Mouse (Mus musculus): ENCODE data around the gene Gm11114. TPM values are rescaled to one million over a fixed set of nuclear protein-coding genes. Genes with fewer than 3 reads are reported as not detected.
A peak's percentile ranks its signal among the peaks of the same experiment; 100 is the strongest.

The Gm11114 gene
- total and polyA plus RNA-seq, 3 experiments = not detected

DNA sequence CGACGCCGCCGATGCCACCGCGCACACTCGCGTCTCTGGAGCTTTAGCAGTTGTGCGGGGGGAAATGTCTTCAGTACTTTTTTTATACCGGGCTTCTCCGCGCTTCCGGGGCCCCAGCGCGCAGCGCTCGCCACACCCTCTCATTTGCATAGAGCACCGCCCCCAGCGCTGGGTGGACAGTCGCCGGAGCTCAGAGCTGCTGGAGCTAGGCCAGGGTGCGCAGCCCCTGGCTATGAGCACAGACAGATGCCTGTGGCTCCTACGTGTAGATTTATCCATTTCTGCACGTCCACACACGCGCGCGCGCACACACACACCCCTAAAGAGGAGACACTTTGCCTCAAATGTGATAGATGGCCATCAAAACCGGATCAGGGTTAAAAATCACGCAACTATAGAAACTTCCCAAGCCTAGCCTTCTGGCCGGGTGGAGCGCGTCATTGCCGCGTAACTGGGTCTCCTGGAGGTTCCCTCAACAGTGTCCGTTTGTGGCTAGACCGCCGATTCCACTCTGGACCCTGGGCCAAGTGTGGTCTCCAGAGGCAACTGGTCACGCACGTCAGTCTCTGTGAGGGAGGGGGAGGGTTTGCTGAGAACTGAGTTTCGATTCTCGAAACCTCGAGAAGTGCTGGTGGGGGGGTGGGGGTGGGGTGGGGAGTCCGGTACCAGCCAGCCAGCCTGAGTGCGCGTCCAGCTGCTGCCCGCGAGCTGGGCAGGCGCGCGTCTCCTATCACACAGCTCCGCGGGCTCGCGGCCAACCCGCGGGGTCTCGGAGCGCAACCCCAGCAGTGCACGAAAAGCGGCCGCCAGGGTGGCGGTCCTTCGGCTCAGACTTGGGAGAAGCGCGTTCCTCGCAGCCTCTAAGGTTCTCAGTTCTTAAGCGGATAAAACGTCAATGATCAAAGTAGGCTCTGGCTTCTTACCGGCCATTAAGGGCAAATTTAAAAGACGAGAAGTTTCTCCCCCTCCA is 15.0 kb downstream of the Gm11114 start, which contains the start of gene Tent5a:
TSS of gene Tent5a (minus strand) at position 107 of the 970 bp plus-strand sequence.
- Histone ChIP-seq H3K36me3 (ENCODE audit: control insufficient read depth, insufficient read depth, low read length) (peaks cover 6% of the 10 kb centered on the region), H3K79me2 (replicated peaks; ENCODE audit: control insufficient read depth, insufficient read depth, low read length) (no peaks in the 10 kb centered on the region), H3K4me1 (ENCODE audit: control insufficient read depth, insufficient read depth, low read length) (no peaks in the 10 kb centered on the region), H3K9ac (ENCODE audit: low read depth, low read length) (peak within 1 kb of the TSS; percentile 72), H3K4me3 (peak within 1 kb of the TSS; percentile 54), H3K27ac (peak within 1 kb of the TSS; percentile 91), H3K27me3 (ENCODE audit: control insufficient read depth, insufficient read depth, low read length) (no peaks in the 10 kb centered on the region)
- intact Hi-C loops (cut with DNase I) = loop anchor here (2.0 to 10.0 kb wide), 9 partner anchors 187 to 1370 kb away; no protein-coding TSS in a partner anchor
- TF ChIP-seq POLR2A (IDR thresholded peaks at IDR 0.05; ENCODE audit: insufficient read depth, low read depth, low read length) (peak; percentile 85), EP300 (IDR thresholded peaks at IDR 0.05; ENCODE audit: insufficient read depth, low read depth, low read length) (no peak)
- DNase-seq = peak; percentile 87 to 92
- under 1% methylated on average over 72 of the region's 72 CpGs for WGBS

DNA sequence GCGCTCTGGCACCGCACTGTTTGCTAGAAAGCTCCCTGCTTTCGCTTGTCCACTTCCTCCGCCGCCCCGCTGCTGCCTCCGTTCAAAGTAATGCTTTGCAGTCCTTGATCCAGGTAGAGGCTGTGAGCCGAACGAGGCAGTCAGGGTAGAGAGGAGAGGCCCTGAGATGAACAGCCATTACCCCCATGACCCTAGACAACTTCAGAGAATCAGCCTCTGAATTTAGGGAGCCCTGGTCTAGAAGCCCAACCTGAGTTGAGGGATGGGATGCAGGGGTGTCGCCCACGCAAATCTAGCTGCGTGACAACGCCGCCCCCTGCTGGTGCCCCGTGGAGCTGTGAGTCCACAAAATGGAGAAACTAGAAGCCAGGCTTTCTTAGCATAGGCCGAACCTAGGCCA is 15.7 kb downstream of the Gm11114 start:
- Histone ChIP-seq H3K27me3 (ENCODE audit: control insufficient read depth, insufficient read depth, low read length) (no peaks in the 10 kb centered on the region), H3K9ac (ENCODE audit: low read depth, low read length) (peak overlapping the region; percentile 69), H3K27ac (peak overlapping the region; percentile 91), H3K4me1 (ENCODE audit: control insufficient read depth, insufficient read depth, low read length) (no peaks in the 10 kb centered on the region), H3K79me2 (replicated peaks; ENCODE audit: control insufficient read depth, insufficient read depth, low read length) (no peaks in the 10 kb centered on the region), H3K36me3 (ENCODE audit: control insufficient read depth, insufficient read depth, low read length) (peaks cover 6% of the 10 kb centered on the region), H3K4me3 (peak overlapping the region; percentile 54)
- DNase-seq = peak; percentile 89 to 93
- 2% methylated on average over 16 of the region's 16 CpGs for WGBS
- TF ChIP-seq EP300 (IDR thresholded peaks at IDR 0.05; ENCODE audit: insufficient read depth, low read depth, low read length) = peak; percentile 84; the same call in 1 of the 2 replicates
- no peak for TF ChIP-seq POLR2A (IDR thresholded peaks at IDR 0.05; ENCODE audit: insufficient read depth, low read depth, low read length)
- intact Hi-C loops (cut with DNase I) = loop anchor here (2.0 to 10.0 kb wide), 7 partner anchors 259 to 1371 kb away; no protein-coding TSS in a partner anchor

GRCm38 (mm10) chr9:85331521-85331920 is 18.9 kb downstream of the Gm11114 start:
- Histone ChIP-seq H3K4me1 (ENCODE audit: control insufficient read depth, insufficient read depth, low read length) (no peaks in the 10 kb centered on the region), H3K79me2 (replicated peaks; ENCODE audit: control insufficient read depth, insufficient read depth, low read length) (no peaks in the 10 kb centered on the region), H3K27ac (no peak overlapping the region), H3K4me3 (no peak overlapping the region), H3K36me3 (ENCODE audit: control insufficient read depth, insufficient read depth, low read length) (no peaks in the 10 kb centered on the region), H3K9ac (ENCODE audit: low read depth, low read length) (no peak overlapping the region), H3K27me3 (ENCODE audit: control insufficient read depth, insufficient read depth, low read length) (no peaks in the 10 kb centered on the region)
- WGBS = 46% methylated on average over 2 of the region's 2 CpGs
- peak in 1 of 2 experiments; percentile 31 for DNase-seq
- intact Hi-C loops (cut with DNase I) = no loop called here
- TF ChIP-seq EP300 (IDR thresholded peaks at IDR 0.05; ENCODE audit: insufficient read depth, low read depth, low read length) = no peak
- no peak for TF ChIP-seq POLR2A (IDR thresholded peaks at IDR 0.05; ENCODE audit: insufficient read depth, low read depth, low read length)
- TF ChIP-seq CTCF (IDR thresholded peaks at IDR 0.05) = no peak

DNA sequence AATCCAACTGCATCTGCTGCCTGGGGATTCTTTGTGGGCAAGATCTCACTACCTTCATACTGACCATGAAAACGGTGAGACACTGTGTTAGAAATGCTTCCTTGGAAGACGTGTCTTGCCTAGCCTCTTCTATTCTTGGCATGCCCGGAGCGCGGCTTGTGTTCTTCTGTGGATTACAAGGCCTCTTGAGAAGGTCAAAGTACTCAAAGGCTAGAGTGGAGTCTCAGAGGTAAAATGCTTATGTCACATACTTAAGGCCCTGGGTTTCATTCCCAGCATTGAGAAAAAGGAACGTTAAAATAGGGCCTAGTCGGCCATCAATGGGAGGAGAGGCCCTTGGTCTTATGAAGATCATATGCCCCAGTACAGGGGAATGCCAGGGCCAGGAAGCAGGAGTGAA is 23.5 kb downstream of the Gm11114 start:
- no peak for TF ChIP-seq POLR2A (IDR thresholded peaks at IDR 0.05; ENCODE audit: insufficient read depth, low read depth, low read length)
- no peak for TF ChIP-seq CTCF (IDR thresholded peaks at IDR 0.05)
- no peak for TF ChIP-seq EP300 (IDR thresholded peaks at IDR 0.05; ENCODE audit: insufficient read depth, low read depth, low read length)
- Histone ChIP-seq H3K9ac (ENCODE audit: low read depth, low read length) (no peak overlapping the region), H3K79me2 (replicated peaks; ENCODE audit: control insufficient read depth, insufficient read depth, low read length) (no peaks in the 10 kb centered on the region), H3K27me3 (ENCODE audit: control insufficient read depth, insufficient read depth, low read length) (no peaks in the 10 kb centered on the region), H3K4me1 (ENCODE audit: control insufficient read depth, insufficient read depth, low read length) (no peaks in the 10 kb centered on the region), H3K4me3 (no peak overlapping the region), H3K27ac (no peak overlapping the region), H3K36me3 (ENCODE audit: control insufficient read depth, insufficient read depth, low read length) (no peaks in the 10 kb centered on the region)
- DNase-seq = no peak
- intact Hi-C loops (cut with DNase I) = no loop called here
- 85% methylated on average over 7 of the region's 7 CpGs for WGBS

- H3K4me1 ChIP-seq (ENCODE audit: control insufficient read depth, insufficient read depth, low read length) = no peaks in the 10 kb centered on the region; the same call in 1 of the 2 replicates
- H3K36me3 ChIP-seq (ENCODE audit: control insufficient read depth, insufficient read depth, low read length) = no peaks in the 10 kb centered on the region
- H3K9ac ChIP-seq (ENCODE audit: low read depth, low read length) = no peak overlapping the region
- TF ChIP-seq EP300 (IDR thresholded peaks at IDR 0.05; ENCODE audit: insufficient read depth, low read depth, low read length) = no peak
- TF ChIP-seq POLR2A (IDR thresholded peaks at IDR 0.05; ENCODE audit: insufficient read depth, low read depth, low read length) = no peak
- H3K4me3 ChIP-seq = no peak overlapping the region
- no peaks in the 10 kb centered on the region for H3K79me2 ChIP-seq (replicated peaks; ENCODE audit: control insufficient read depth, insufficient read depth, low read length)
- intact Hi-C loops (cut with DNase I) = loop anchor here (10.0 kb wide), 1 partner anchor 114 kb away; no protein-coding TSS in a partner anchor
- H3K27ac ChIP-seq = no peak overlapping the region
- no peaks in the 10 kb centered on the region for H3K27me3 ChIP-seq (ENCODE audit: control insufficient read depth, insufficient read depth, low read length)
- WGBS = 55% methylated on average over 3 of the region's 3 CpGs
- no peak for DNase-seq
Observed at GRCm38 (mm10) chr9:85340303-85340702, 27.7 kb downstream of the Gm11114 start.

Measured in heart, adult 2 months (tissue).